Comparison of ENCODE assay signal across 9 mouse cellular contexts in genomic region chrX:159043432-159043831, GRCm38 (mm10).
DNase-seq lines count a peak whose midpoint lies in the region; ATAC-seq and TF ChIP-seq lines count a peak whose summit lies in the region.
"Had no signal": no experiment of that assay in that cellular context is flagged by ENCODE, and none has a peak within 500 bp of the region (broad histone marks: within the 10 kb centered on the region; RNA-seq: fewer than 3 reads in every experiment).

No protein-coding gene starts in this region.

- TF ChIP-seq POLR2A in CH12.LX (IDR thresholded peaks at IDR 0.05; ENCODE audit: low read depth, low read length) = no peak

- H3K27ac ChIP-seq in forebrain, postnatal 0 days (ENCODE audit: low read depth, low read length) = no peak overlapping the region
- H3K27ac ChIP-seq in forebrain, embryonic 15.5 days (replicated peaks) = no peak overlapping the region
- no peak overlapping the region for H3K27ac ChIP-seq in CH12.LX (ENCODE audit: insufficient read depth, low read depth)
- H3K27ac ChIP-seq: liver, embryonic 15.5 days had no signal

- H3K4me1 ChIP-seq in forebrain, postnatal 0 days (ENCODE audit: insufficient read depth) = no peaks in the 10 kb centered on the region
- H3K4me1 ChIP-seq in forebrain, embryonic 15.5 days = no peaks in the 10 kb centered on the region
- H3K4me1 ChIP-seq in CH12.LX (ENCODE audit: control insufficient read depth in 1 of 2, insufficient read depth in 2 of 2) = no peaks in the 10 kb centered on the region
- H3K4me1 ChIP-seq: liver, embryonic 15.5 days had no signal

- no peaks in the 10 kb centered on the region for H3K79me2 ChIP-seq in CH12.LX (replicated peaks; ENCODE audit: control insufficient read depth, extremely low read depth, insufficient read depth, poor library complexity, severe bottlenecking)

- H3K4me3 ChIP-seq in forebrain, postnatal 0 days (ENCODE audit: low read depth, low read length) = no peak overlapping the region
- no peak overlapping the region for H3K4me3 ChIP-seq in forebrain, embryonic 15.5 days
- no peak overlapping the region for H3K4me3 ChIP-seq in CH12.LX (replicated peaks in 1 of 3; ENCODE audit: low read depth in 2 of 3, low read length in 2 of 3, poor library complexity in 1 of 3)
- H3K4me3 ChIP-seq: liver, embryonic 15.5 days had no signal

- no peak overlapping the region for H3K9ac ChIP-seq in forebrain, postnatal 0 days
- H3K9ac ChIP-seq in forebrain, embryonic 15.5 days (replicated peaks) = no peak overlapping the region
- H3K9ac ChIP-seq in CH12.LX (ENCODE audit: insufficient read depth, low read depth) = no peak overlapping the region
- H3K9ac ChIP-seq: liver, embryonic 15.5 days had no signal

- peak; percentile 72 for TF ChIP-seq RAD21 in CH12.LX (IDR thresholded peaks at IDR 0.05; ENCODE audit: low read depth, low read length)

- in situ Hi-C loops in CH12.LX (cut with MboI; ENCODE audit: low pct_ligation_motif_present, low pct_unique_long_range_greater_than_20kb, low sequenced_read_pairs) = no loop called here

- H3K36me3 ChIP-seq in forebrain, postnatal 0 days (ENCODE audit: insufficient read depth) = no peaks in the 10 kb centered on the region
- no peaks in the 10 kb centered on the region for H3K36me3 ChIP-seq in forebrain, embryonic 15.5 days
- H3K36me3 ChIP-seq in CH12.LX (replicated peaks in 1 of 2; ENCODE audit: control insufficient read depth in 1 of 2, insufficient read depth in 1 of 2, low read length in 1 of 2) = no peaks in the 10 kb centered on the region
- H3K36me3 ChIP-seq: liver, embryonic 15.5 days had no signal

- no peaks in the 10 kb centered on the region for H3K9me3 ChIP-seq in forebrain, postnatal 0 days (ENCODE audit: low read length)
- H3K9me3 ChIP-seq in forebrain, embryonic 15.5 days = no peaks in the 10 kb centered on the region
- no peaks in the 10 kb centered on the region for H3K9me3 ChIP-seq in CH12.LX (replicated peaks; ENCODE audit: low read length)
- H3K9me3 ChIP-seq: liver, embryonic 15.5 days had no signal

- TF ChIP-seq EP300 in CH12.LX (IDR thresholded peaks at IDR 0.05; ENCODE audit: low read length) = no peak

- ATAC-seq in forebrain, postnatal 0 days = no peak
- no peak for ATAC-seq in forebrain, embryonic 15.5 days (replicated peaks)
- peak; percentile 99 for ATAC-seq in granulocyte monocyte progenitor cell, adult 5-6 weeks (replicated peaks; ENCODE audit: poor library complexity, severe bottlenecking)
- ATAC-seq in monocyte, adult 5-6 weeks (replicated peaks; ENCODE audit: insufficient number of reproducible peaks, low FRiP score, low TSS enrichment, poor library complexity, severe bottlenecking) = 0 out of 2 replicates have a peak, but pooled peaks have one; percentile 50

- H3K4me2 ChIP-seq in forebrain, postnatal 0 days (ENCODE audit: low read depth) = no peak overlapping the region
- H3K4me2 ChIP-seq in forebrain, embryonic 15.5 days (replicated peaks) = no peak overlapping the region
- H3K4me2 ChIP-seq in CH12.LX (ENCODE audit: insufficient read depth, low read depth, poor library complexity, severe bottlenecking) = no peak overlapping the region
- H3K4me2 ChIP-seq: liver, embryonic 15.5 days had no signal

- dilution Hi-C loops in CH12.LX (cut with MboI; ENCODE audit: extremely low pct_ligation_motif_present, extremely low pct_unique_long_range_greater_than_20kb, low sequenced_read_pairs) = no loop called here

- WGBS in forebrain, postnatal 0 days = 23% methylated on average over 3 of the region's 3 CpGs
- 25% methylated on average over 3 of the region's 3 CpGs for WGBS in forebrain, embryonic 15.5 days

- no peak for DNase-seq in forebrain, postnatal 0 days
- peak; percentile 59 for DNase-seq in CH12.LX (ENCODE audit: extremely low read depth)
- DNase-seq in c-Kit-positive CD71-negative TER-119-negative erythroid progenitor cells, embryonic 14.5 days (ENCODE audit: low read depth) = peak; percentile 40
- DNase-seq in layer of hippocampus, postnatal 14 days (ENCODE audit: low spot score in 2 of 2) = peak; percentile 8 to 17
- peak; percentile 58 for DNase-seq in thymus, postnatal 0 days (ENCODE audit: low spot score)

- TF ChIP-seq CTCF in forebrain, postnatal 0 days (IDR thresholded peaks at IDR 0.05; ENCODE audit: low read depth) = peak; percentile 42
- peak; percentile 28 to 68; a peak in 3 of 4 replicates for TF ChIP-seq CTCF in CH12.LX (conservative IDR thresholded peaks at IDR 0.05 in 1 of 2, IDR thresholded peaks at IDR 0.05 in 1 of 2; ENCODE audit: low read depth in 2 of 2, low read length in 2 of 2)

- H3K27me3 ChIP-seq in forebrain, postnatal 0 days (ENCODE audit: insufficient read depth, low read length) = no peaks in the 10 kb centered on the region
- H3K27me3 ChIP-seq in forebrain, embryonic 15.5 days = no peaks in the 10 kb centered on the region
- no peaks in the 10 kb centered on the region for H3K27me3 ChIP-seq in CH12.LX (replicated peaks)
- H3K27me3 ChIP-seq: liver, embryonic 15.5 days had no signal

TF ChIP-seq in CH12.LX, 34 proteins besides CTCF, POLR2A, EP300 and RAD21:
- TF ChIP-seq ZC3H11A (IDR thresholded peaks at IDR 0.05; ENCODE audit: low read depth, low read length) (0 out of 2 replicates have a peak, but pooled peaks have one; percentile 28), USF1 (IDR thresholded peaks at IDR 0.05; ENCODE audit: low read depth, low read length) (no peak), SMC3 (IDR thresholded peaks at IDR 0.05; ENCODE audit: low read depth, low read length) (peak; percentile 77)

Comparison
In these comparisons a context has a peak if more than half of its experiments do, and no peak if none do; other contexts are left out.
1. ATAC-seq: peak in granulocyte monocyte progenitor cell, adult 5-6 weeks (single experiment) and monocyte, adult 5-6 weeks (single experiment); none in forebrain, postnatal 0 days (single experiment) and forebrain, embryonic 15.5 days (single experiment).